Mouse (Mus musculus): ENCODE measurements at regions not wholly inside any gene's neighbourhood (a gene's known extent, or its start where the extent isn't known, plus 50 kb on each side); places are given as distances from the start of the nearest gene placed in this dataset.

DNA sequence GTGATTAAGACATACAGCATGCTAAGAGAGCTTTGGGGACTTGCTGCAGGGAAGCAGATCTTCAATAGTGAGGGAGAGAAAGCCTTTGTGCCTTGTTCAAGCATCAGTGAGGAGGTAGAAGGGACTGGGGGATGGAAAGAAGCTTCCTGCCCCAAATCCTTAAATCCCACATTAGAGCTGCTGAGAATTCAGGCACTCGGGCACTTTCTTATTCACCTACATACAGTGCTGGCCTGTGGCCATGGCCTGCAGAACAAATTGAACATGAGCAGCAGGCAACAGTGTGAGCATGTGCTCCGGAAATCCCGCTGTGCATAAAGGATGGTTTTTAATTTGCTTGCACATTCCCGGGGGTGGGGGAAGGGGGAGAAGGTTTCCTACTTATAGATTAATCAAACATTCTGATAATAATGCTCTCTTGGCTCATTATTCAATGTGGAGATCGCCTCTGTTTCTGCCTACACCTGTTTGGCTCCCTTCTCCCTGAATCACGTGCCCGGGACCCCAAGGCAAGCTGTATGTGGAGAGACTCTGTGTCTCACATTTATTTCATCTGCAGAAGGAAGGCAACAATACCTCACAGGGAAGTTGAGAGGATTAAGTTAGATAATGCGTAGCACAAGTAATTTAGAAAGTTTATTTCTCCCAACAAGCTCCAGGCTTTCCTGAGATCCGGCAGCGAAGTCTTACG is 60.3 kb upstream of the Vamp9 start:
- no peak overlapping the region for H3K27ac ChIP-seq (replicated peaks)
- peaks cover 7% of the 10 kb centered on the region; the same call in 1 of the 2 replicates for H3K4me1 ChIP-seq
- 41% methylated on average over 11 of the region's 11 CpGs for WGBS
- H3K9ac ChIP-seq (replicated peaks) = no peak overlapping the region
- no peak overlapping the region for H3K4me3 ChIP-seq
- H3K4me2 ChIP-seq (replicated peaks) = no peak overlapping the region
- H3K9me3 ChIP-seq = no peaks in the 10 kb centered on the region
- H3K36me3 ChIP-seq = no peaks in the 10 kb centered on the region
- no peak for ATAC-seq (replicated peaks)
- H3K27me3 ChIP-seq = no peaks in the 10 kb centered on the region

DNA sequence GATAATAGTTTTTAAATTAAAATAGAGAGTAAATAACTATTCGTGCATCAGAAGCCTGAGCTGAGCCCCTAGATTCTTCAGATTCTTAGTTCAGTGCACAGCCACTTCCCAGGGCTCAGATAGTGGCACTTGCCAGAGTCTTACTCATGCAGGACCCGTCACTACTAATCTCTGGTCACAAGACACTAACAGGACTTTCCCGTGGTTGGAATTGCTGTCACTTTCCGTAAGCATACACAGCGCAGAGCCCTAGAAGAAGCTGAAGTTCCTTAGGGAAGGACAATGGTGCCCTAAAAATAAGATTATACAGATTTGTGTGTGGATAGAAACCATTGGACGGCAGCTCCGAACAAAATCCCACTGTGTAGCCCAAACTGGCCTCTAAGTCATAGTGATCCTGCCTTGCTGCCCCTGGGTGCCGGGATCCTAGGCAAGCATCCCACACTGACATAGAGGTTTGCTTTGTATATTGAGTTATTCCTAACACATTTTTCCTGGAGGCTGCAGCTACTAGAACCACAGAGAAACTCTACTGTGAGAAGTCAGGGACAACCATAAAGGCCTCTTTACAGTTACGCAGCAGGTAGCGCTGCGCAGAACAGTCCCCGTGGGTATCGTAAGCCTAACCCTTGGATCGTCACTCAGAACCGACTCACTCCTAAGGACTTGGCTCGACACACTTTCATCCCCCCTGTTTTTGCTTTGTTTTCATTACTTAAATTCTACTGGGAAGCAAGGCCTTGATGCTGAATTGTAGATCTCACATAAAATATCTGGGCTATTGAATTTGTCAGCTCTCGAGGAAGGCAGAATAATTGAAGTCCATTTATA is 57.7 kb upstream of the Vamp9 start:
- no peaks in the 10 kb centered on the region for H3K9me3 ChIP-seq

DNA sequence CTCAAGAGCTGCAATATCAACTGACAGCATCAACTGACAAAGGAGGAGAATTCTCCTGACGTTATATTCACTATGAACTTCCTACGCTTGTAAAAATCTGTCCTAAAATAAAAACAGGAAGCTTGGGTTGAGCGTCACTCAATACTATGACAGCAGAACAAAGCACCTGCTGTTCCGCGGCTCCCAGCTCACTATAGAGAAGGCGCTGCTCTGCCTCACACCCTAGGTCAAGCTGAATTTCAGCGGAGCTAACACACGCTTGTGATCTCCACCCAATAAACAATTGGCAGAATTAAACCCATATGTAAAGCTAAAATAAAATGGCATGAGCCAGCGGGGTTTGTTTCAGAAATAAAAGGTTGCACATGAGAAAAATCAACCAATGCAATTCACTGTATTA is 57.1 kb upstream of the Vamp9 start:
- Histone ChIP-seq H3K4me3 (no peak overlapping the region), H3K27me3 (no peaks in the 10 kb centered on the region), H3K36me3 (no peaks in the 10 kb centered on the region), H3K4me2 (replicated peaks) (no peak overlapping the region), H3K27ac (replicated peaks) (peak overlapping the region; percentile 59), H3K9me3 (no peaks in the 10 kb centered on the region), H3K4me1 (peaks cover 7% of the 10 kb centered on the region; the same call in 1 of the 2 replicates), H3K9ac (replicated peaks) (no peak overlapping the region)
- WGBS = 52% methylated on average over 9 of the region's 9 CpGs
- ATAC-seq (replicated peaks) = no peak

More for the DNA sequence above, 57.7 kb upstream of the Vamp9 start:
- H3K4me1 ChIP-seq = peaks cover 7% of the 10 kb centered on the region; the same call in 1 of the 2 replicates
- H3K27ac ChIP-seq (replicated peaks) = peak overlapping the region; percentile 59
- H3K9ac ChIP-seq (replicated peaks) = no peak overlapping the region
- ATAC-seq (replicated peaks) = no peak
- H3K36me3 ChIP-seq = no peaks in the 10 kb centered on the region
- no peaks in the 10 kb centered on the region for H3K27me3 ChIP-seq
- no peak overlapping the region for H3K4me3 ChIP-seq
- WGBS = 79% methylated on average over 17 of the region's 17 CpGs
- no peak overlapping the region for H3K4me2 ChIP-seq (replicated peaks)

DNA sequence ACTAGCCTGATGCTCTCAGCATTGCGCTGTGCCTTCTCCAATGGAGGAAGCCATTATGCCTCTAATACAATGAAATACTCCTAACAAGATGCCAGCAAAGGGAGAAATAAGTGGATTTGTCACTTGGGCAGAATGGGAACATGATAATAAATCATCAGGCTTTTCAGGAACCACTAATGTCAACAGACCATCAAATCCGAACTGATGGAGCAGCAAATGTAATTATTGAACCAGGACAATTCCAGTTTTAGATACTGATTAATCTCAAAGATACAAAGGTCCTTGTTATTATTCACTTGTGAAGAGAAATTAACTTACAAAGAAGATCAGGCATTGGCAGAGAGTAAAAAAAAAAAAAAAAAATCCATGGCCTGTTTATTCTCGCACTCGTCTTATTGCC is 53.7 kb upstream of the Vamp9 start:
- ATAC-seq (replicated peaks) = no peak
- no peak overlapping the region for H3K4me2 ChIP-seq (replicated peaks)
- 72% methylated on average over 4 of the region's 4 CpGs for WGBS

More for the DNA sequence above, 53.7 kb upstream of the Vamp9 start:
- no peaks in the 10 kb centered on the region for H3K36me3 ChIP-seq
- no peak overlapping the region for H3K9ac ChIP-seq (replicated peaks)
- H3K9me3 ChIP-seq = no peaks in the 10 kb centered on the region
- H3K4me1 ChIP-seq = peaks cover 7% of the 10 kb centered on the region
- no peaks in the 10 kb centered on the region for H3K27me3 ChIP-seq
- no peak overlapping the region for H3K4me3 ChIP-seq
- H3K27ac ChIP-seq (replicated peaks) = no peak overlapping the region
